Mouse (Mus musculus) bone marrow macrophage, adult 2 months (primary cell): ENCODE data around the gene Ccdc188. TPM values are rescaled to one million over a fixed set of nuclear protein-coding genes. Genes with fewer than 3 reads are reported as not detected.

Source experiments
- H3K27ac ChIP-seq: 2 replicates; pipeline ENCODE4 v1.5.1; 2012; ENCODE audit warnings: low read depth, low read length; ENCODE audit not compliant: insufficient read depth
- H3K4me1 ChIP-seq: 2 replicates; pipeline ENCODE4 v1.6.1; 2012; ENCODE audit warnings: low read length; ENCODE audit not compliant: control insufficient read depth, insufficient read depth
- H3K4me3 ChIP-seq: 2 replicates; pipeline ENCODE4 v1.5.1; 2012; ENCODE audit warnings: mild to moderate bottlenecking, low read length, moderate library complexity; ENCODE audit not compliant: insufficient read depth
- CTCF ChIP-seq: IDR thresholded peaks from 2 replicates; pipeline ENCODE4 v1.5.1; 2012; ENCODE audit warnings: low read depth, mild to moderate bottlenecking, low read length, moderate library complexity
- POLR2A ChIP-seq: IDR thresholded peaks from 2 replicates; pipeline ENCODE4 v1.6.1; 2012; ENCODE audit warnings: mild to moderate bottlenecking, low read depth, low read length, borderline replicate concordance
- polyA plus RNA-seq: library from polyadenylated mRNA; stranded (reverse); fragments of >200 nt; gene quantifications from 2 replicates; pipeline ENCODE4 v1.2.4, GENCODE M21; 2012; ENCODE audit not compliant: missing spikeins, insufficient read depth, insufficient read length

Gene Ccdc188
- polyA plus RNA-seq, 1 experiment, result not detected

DNA sequence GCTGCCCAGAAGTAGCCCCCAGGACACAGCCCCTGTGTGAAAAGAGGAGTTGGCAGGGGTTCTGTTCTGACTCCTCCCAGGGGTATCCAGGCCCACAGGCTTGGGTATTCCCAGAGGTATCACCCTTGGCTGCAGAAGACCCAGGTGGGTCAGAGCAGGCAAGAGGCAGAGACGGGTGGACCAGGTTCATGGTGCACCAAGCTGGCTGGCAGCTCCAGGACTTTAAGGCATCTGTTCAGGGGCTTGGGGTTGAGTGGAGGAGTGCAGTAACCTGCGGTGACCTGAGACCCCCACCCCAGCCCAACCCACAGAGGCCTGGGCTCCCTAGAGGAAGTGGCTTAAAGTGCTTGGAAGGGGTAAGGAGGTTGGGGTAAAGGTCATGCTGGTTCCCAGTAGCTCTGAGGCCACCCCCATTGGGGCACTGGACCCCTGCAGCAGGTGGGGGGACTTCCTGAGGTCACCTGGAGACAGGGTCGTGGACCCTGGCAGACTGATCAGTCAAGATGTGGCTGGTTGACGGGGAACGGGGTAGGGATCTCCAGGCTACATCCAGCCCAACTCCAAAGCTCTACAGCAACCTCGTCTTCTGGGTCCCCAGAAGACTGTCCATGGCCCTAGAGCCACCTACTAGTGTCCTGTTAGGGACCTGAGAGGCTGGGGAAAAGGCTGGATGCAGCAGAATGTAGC is 3.3 kb downstream of the Ccdc188 start:
- no peak for TF ChIP-seq POLR2A
- Histone ChIP-seq H3K4me1 (peaks cover 15% of the 10 kb centered on the region), H3K4me3 (no peak overlapping the region), H3K27ac (no peak overlapping the region)

DNA sequence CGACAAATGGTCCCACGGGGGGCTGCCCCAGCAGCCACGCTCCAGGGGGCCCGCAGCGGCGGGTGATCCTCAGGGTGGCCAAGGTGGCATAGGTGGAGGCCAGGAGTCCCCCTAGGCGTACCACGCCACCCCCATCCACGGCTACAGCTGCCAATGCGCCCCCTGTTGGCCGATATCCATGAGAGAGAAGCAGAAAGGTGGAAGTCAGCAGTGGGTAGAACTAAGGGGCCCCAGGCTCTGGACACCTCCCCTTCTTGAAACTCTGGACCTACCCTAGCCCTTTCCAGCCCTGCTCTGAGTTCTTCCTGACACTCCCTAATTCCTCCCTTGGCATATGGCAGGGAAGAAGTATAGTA is 3.8 kb downstream of the Ccdc188 start:
- no peak overlapping the region for H3K4me3 ChIP-seq
- 0 out of 2 replicates have a peak, but pooled peaks have one; percentile 15 for TF ChIP-seq CTCF
- no peak for TF ChIP-seq POLR2A
- no peak overlapping the region for H3K27ac ChIP-seq
- H3K4me1 ChIP-seq, result peaks cover 15% of the 10 kb centered on the region

DNA sequence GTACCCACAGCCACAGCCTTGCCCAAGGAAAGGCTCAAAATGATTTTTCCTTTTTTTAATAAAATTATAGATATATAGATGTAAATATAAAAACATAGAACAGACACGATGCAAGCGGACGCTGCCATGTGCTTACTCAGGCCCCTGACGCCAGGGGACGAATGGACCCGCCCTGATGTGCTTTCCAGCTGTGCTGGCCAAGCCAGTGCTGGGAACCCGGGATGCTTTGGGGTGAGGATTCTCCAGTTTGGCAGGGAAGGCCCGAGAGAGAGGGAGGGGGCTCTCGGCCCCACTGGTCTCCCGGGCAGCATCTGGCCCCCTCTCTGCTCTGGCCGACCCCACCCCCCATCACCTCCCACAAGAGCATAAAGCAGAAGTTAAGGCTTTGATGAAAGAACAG is 4.5 kb downstream of the Ccdc188 start:
- Histone ChIP-seq H3K27ac (no peak overlapping the region), H3K4me3 (no peak overlapping the region), H3K4me1 (peaks cover 15% of the 10 kb centered on the region)
- no peak for TF ChIP-seq POLR2A
- no peak for TF ChIP-seq CTCF

DNA sequence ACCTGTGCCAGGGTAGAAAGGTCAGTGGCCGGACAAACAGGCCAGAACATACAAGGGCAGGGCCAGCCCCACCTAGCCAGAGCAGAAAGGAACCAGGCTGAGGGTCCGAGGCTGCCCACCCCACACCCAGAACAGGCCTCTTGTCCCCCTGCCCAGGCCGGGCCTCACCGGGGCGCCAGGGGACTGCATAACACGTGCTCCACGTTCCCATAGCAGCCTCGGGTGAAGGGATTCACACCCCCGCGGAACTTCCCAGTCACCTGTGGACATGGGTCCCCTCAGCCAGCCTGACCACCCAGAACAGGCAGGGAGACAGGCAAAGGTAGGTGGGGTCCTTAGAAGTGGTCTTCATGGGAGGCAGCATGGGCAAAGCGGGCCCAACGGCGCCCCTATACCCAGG is 9.5 kb downstream of the Ccdc188 start:
- Histone ChIP-seq H3K27ac (no peak overlapping the region), H3K4me1 (peaks cover 6% of the 10 kb centered on the region; the same call in 1 of the 2 replicates), H3K4me3 (no peak overlapping the region)
- no peak for TF ChIP-seq CTCF
- no peak for TF ChIP-seq POLR2A

GRCm38 (mm10) chr16:18227897-18228422 is 10.3 kb downstream of the Ccdc188 start:
- TF ChIP-seq POLR2A (no peak), CTCF (no peak)
- H3K4me1 ChIP-seq, result peaks cover 6% of the 10 kb centered on the region; the same call in 1 of the 2 replicates
- no peak overlapping the region for H3K27ac ChIP-seq
- H3K4me3 ChIP-seq, result no peak overlapping the region

DNA sequence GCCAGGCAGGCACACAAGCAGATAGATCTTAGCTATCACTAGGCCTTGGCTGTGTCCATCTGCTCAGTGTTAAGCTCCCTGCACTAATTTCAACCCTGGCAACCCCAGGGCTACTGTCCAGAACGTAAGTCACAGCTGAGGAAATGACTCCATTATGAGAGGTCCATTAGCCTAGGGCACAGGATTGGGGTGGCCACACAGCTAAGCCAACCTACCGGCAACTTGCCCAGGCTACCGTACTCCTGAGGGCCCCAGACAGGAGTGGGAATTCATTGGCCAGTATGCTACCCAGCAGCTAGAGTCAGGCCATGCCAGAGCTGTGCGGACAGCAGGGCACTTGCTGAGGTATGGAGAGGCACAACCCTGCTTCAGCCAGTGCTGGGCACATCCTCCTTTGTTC is 11.2 kb downstream of the Ccdc188 start:
- TF ChIP-seq CTCF, result no peak
- TF ChIP-seq POLR2A, result no peak

GRCm38 (mm10) chr16:18229622-18230021 is 11.9 kb downstream of the Ccdc188 start:
- no peak for TF ChIP-seq POLR2A
- TF ChIP-seq CTCF, result no peak
- peaks cover 10% of the 10 kb centered on the region; the same call in 1 of the 2 replicates for H3K4me1 ChIP-seq
- H3K27ac ChIP-seq, result no peak overlapping the region
- H3K4me3 ChIP-seq, result no peak overlapping the region

More for the DNA sequence above, 11.2 kb downstream of the Ccdc188 start:
- H3K27ac ChIP-seq, result no peak overlapping the region
- H3K4me3 ChIP-seq, result no peak overlapping the region
- H3K4me1 ChIP-seq, result peaks cover 7% of the 10 kb centered on the region; the same call in 1 of the 2 replicates

DNA sequence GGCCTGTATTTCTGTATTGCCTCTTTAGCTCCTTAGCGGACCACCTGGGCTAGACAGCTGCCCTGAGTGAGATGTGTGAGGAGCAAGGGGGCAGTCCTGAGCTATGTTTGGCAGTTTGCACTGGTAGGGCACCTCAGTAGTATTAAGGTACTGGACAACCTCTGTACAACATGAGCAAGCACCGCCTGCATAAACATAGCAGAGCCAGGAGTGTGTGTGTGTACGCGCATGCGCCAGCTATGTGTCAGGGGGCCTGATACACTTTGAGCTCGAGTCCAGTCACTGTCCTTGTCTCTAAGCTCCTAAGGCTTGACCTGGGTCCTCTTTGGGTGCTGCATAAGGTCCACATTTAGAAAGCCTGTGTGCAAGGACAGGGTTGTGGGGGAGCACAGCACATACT is 12.9 kb downstream of the Ccdc188 start:
- no peak overlapping the region for H3K27ac ChIP-seq
- no peak for TF ChIP-seq CTCF
- TF ChIP-seq POLR2A, result no peak
- H3K4me3 ChIP-seq, result no peak overlapping the region
- peaks cover 10% of the 10 kb centered on the region; the same call in 1 of the 2 replicates for H3K4me1 ChIP-seq

- TF ChIP-seq POLR2A (no peak), CTCF (no peak)
- Histone ChIP-seq H3K4me1 (peaks cover 10% of the 10 kb centered on the region; the same call in 1 of the 2 replicates), H3K27ac (no peak overlapping the region), H3K4me3 (no peak overlapping the region)
Observed at GRCm38 (mm10) chr16:18231047-18231446, 13.4 kb downstream of the Ccdc188 start.

- TF ChIP-seq CTCF, result no peak
- no peak for TF ChIP-seq POLR2A
- no peak overlapping the region for H3K4me3 ChIP-seq
- peaks cover 10% of the 10 kb centered on the region; the same call in 1 of the 2 replicates for H3K4me1 ChIP-seq
- H3K27ac ChIP-seq, result no peak overlapping the region
Observed at GRCm38 (mm10) chr16:18231451-18231850, 13.8 kb downstream of the Ccdc188 start.

GRCm38 (mm10) chr16:18233451-18233850 is 15.8 kb downstream of the Ccdc188 start:
- no peak overlapping the region for H3K4me3 ChIP-seq
- no peak overlapping the region for H3K27ac ChIP-seq
- TF ChIP-seq CTCF (no peak), POLR2A (no peak)
- peaks cover 10% of the 10 kb centered on the region; the same call in 1 of the 2 replicates for H3K4me1 ChIP-seq
